Mouse (Mus musculus): ENCODE results near the gene Vamp8. TPM values are rescaled to one million over a fixed set of nuclear protein-coding genes. Genes with fewer than 3 reads are reported as not detected.

Gene Vamp8
- total RNA-seq, 2 experiments from 2014 or later = 75.7 to 81.5 TPM

GRCm38 (mm10) chr6:72357164-72358079 lies 33.1 kb downstream of the Vamp8 start:
- intact Hi-C loops (cut with DNase I) = no loop called here
- DNase-seq = no peak

GRCm38 (mm10) chr6:72356001-72356532 lies 34.4 kb downstream of the Vamp8 start:
- no peak for DNase-seq
- intact Hi-C loops (cut with DNase I) = no loop called here

GRCm38 (mm10) chr6:72355066-72355911 lies 35.2 kb downstream of the Vamp8 start, which contains the start of gene Tmem150a:
TSS of gene Tmem150a (plus strand) at chr6:72355447.
- peak; percentile 82 to 86 for DNase-seq
- intact Hi-C loops (cut with DNase I) = no loop called here

GRCm38 (mm10) chr6:72354025-72354424 lies 36.5 kb downstream of the Vamp8 start:
- intact Hi-C loops (cut with DNase I) = no loop called here
- DNase-seq = no peak

GRCm38 (mm10) chr6:72352636-72353405 lies 37.7 kb downstream of the Vamp8 start:
- no peak for DNase-seq
- intact Hi-C loops (cut with DNase I) = no loop called here

- no peak for DNase-seq
- intact Hi-C loops (cut with DNase I) = no loop called here
Measured at GRCm38 (mm10) chr6:72350214-72350613, 40.3 kb downstream of the Vamp8 start.

- intact Hi-C loops (cut with DNase I) = loop anchor here (10.0 kb wide), 1 partner anchor 444 kb away; the partner anchor contains the start of genes Polr1a and Ptcd3
- DNase-seq = no peak
Measured at GRCm38 (mm10) chr6:72348411-72348810, 42.1 kb downstream of the Vamp8 start.

- intact Hi-C loops (cut with DNase I) = loop anchor here (10.0 kb wide), 1 partner anchor 443 kb away; the partner anchor contains the start of genes Polr1a and Ptcd3
- DNase-seq = peak; percentile 80 to 83
Measured at GRCm38 (mm10) chr6:72347166-72347941, 43.1 kb downstream of the Vamp8 start, which contains the start of gene 0610030E20Rik. TSS of gene 0610030E20Rik (plus strand) at chr6:72347317.

GRCm38 (mm10) chr6:72346261-72346660 lies 44.2 kb downstream of the Vamp8 start:
- no peak for DNase-seq
- intact Hi-C loops (cut with DNase I) = loop anchor here (10.0 kb wide), 1 partner anchor 441 kb away; the partner anchor contains the start of genes Polr1a and Ptcd3

- intact Hi-C loops (cut with DNase I) = loop anchor here (10.0 kb wide), 1 partner anchor 441 kb away; the partner anchor contains the start of genes Polr1a and Ptcd3
- DNase-seq = no peak
Measured at GRCm38 (mm10) chr6:72345633-72346032, 44.9 kb downstream of the Vamp8 start.

- peak; percentile 91 to 92 for DNase-seq
- intact Hi-C loops (cut with DNase I) = loop anchor here (10.0 kb wide), 1 partner anchor 440 kb away; the partner anchor contains the start of genes Polr1a and Ptcd3
Measured at GRCm38 (mm10) chr6:72345074-72345567, 45.4 kb downstream of the Vamp8 start, which contains the start of gene Usp39. TSS of gene Usp39 (minus strand) at chr6:72345184.

- intact Hi-C loops (cut with DNase I) = loop anchor here (10.0 kb wide), 1 partner anchor 440 kb away; the partner anchor contains the start of genes Polr1a and Ptcd3
- DNase-seq = no peak
Measured at GRCm38 (mm10) chr6:72344396-72345073, 46.0 kb downstream of the Vamp8 start.

GRCm38 (mm10) chr6:72340481-72340880 lies 50.0 kb downstream of the Vamp8 start:
- no peak for DNase-seq
- intact Hi-C loops (cut with DNase I) = loop anchor here (10.0 kb wide), 1 partner anchor 436 kb away; the partner anchor contains the start of genes Polr1a and Ptcd3

Other genes starting within 250 kb of the Vamp8 start
- 10 to 100 TPM in 1 of 2 experiments, 1 to 10 TPM in 1; 10.0 to 11.4 TPM for gene Atoh8, start 155.1 kb downstream of the Vamp8 start, total RNA-seq (2021)
- not detected for gene Sftpb, start 86.1 kb downstream of the Vamp8 start, total RNA-seq (2021)
- gene Usp39, start 45.5 kb downstream of the Vamp8 start, total RNA-seq (2021) = 10 to 100 TPM; 14.7 to 16.6 TPM
- 10 to 100 TPM in 1 of 2 experiments, 1 to 10 TPM in 1; 9.8 to 11.3 TPM for gene 0610030E20Rik, start 43.4 kb downstream of the Vamp8 start, total RNA-seq (2021)
- gene Tmem150a, start 35.3 kb downstream of the Vamp8 start, total RNA-seq (2021) = 10 to 100 TPM; 19.3 to 22.6 TPM
- gene Rnf181, start 23.7 kb downstream of the Vamp8 start, total RNA-seq (2021) = 10 to 100 TPM; 42.8 to 47.6 TPM
- 10 to 100 TPM; 67.4 to 72.6 TPM for gene Vamp5, start 10.2 kb downstream of the Vamp8 start, total RNA-seq (2021)
- gene Ggcx, start 23.6 kb upstream of the Vamp8 start, total RNA-seq (2021) = 10 to 100 TPM; 31.1 to 31.7 TPM
- gene Mat2a, start 48.9 kb upstream of the Vamp8 start, total RNA-seq (2021) = 100 to 1,000 TPM in 1 of 2 experiments, 10 to 100 TPM in 1; 81.3 to 164 TPM
- gene Sh2d6, start 131.0 kb upstream of the Vamp8 start, total RNA-seq (2021) = under 1 TPM; 0.33 to 0.35 TPM
- gene Capg, start 153.7 kb upstream of the Vamp8 start, total RNA-seq (2021) = 10 to 100 TPM in 1 of 2 experiments, 1 to 10 TPM in 1; 9.0 to 10.3 TPM
- 10 to 100 TPM; 13.8 to 20.0 TPM for gene Elmod3, start 207.7 kb upstream of the Vamp8 start, total RNA-seq (2021)
- gene Retsat, start 207.8 kb upstream of the Vamp8 start, total RNA-seq (2021) = 100 to 1,000 TPM; 185 to 218 TPM
- 10 to 100 TPM; 56.9 to 61.9 TPM for gene Tgoln1, start 226.3 kb upstream of the Vamp8 start, total RNA-seq (2021)